Mouse (Mus musculus): ENCODE results near the gene Gins2. TPM values are rescaled to one million over a fixed set of nuclear protein-coding genes. Genes with fewer than 3 reads are reported as not detected.

Gins2 gene
- polyA plus RNA-seq, 2 experiments, result 37.5 to 63.4 TPM

DNA sequence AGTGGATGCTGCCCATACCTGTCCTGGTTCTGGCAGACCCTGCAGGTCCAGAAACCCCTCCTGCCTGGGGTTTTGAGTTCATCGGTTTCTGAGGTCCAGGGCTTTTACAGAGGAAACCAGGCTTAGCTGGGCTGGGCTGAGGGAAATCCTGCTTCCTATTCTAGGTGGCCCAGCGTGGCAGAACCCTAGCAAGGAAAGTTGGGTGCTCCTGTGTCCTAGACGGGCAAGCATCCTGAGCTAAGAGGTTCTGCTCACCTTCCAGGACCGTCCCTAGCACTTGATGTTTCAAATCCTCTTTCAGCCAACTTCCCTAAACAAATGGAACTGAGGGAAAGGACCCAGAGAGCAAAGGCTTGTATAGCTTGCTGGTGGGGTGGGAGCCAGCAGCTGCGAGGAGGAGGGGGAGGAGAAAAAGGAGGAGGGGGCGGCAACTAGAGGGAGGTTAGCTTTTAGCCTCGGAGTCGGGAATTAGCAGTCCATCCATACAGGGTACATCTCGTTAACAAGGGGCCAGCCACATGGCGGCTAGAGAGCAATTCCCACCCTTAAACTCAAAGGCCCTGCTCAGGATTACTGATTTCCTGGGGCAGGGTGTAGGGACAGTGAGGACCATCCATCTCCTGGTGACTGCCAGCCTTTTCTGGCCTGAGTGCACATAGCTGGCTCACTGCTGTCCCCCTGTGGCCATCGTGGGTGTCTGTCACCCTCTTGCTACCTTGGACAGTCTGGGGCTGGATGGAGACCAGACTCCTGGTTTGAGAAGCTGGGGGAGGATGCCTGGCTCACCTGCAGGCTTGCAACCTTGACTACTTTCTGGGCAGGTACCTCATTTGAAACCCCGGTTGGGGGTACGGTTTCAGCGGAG is 54.4 kb downstream of the Gins2 start:
- Histone ChIP-seq H3K27ac (no peak overlapping the region), H3K27me3 (ENCODE audit: control insufficient read depth, insufficient read depth, low read length) (no peaks in the 10 kb centered on the region), H3K4me2 (ENCODE audit: low read depth) (peak overlapping the region; percentile 93), H3K9ac (replicated peaks) (no peak overlapping the region; the same call in 1 of the 2 replicates), H3K4me3 (ENCODE audit: insufficient read depth in 1 of 2, low read depth in 2 of 2, low read length in 2 of 2) (peak overlapping the region in 1 of 2 experiments; percentile 88; a peak in 1 of 4 replicates), H3K4me1 (replicated peaks; ENCODE audit: control insufficient read depth in 2 of 2, insufficient read depth in 2 of 2, low read length in 1 of 2) (peaks cover 46% of the 10 kb centered on the region in 2 experiments), H3K9me3 (ENCODE audit: control insufficient read depth, low read length) (no peaks in the 10 kb centered on the region), H3K36me3 (replicated peaks; ENCODE audit: control insufficient read depth, insufficient read depth, low read depth) (peaks cover 3% of the 10 kb centered on the region)
- peak; percentile 42 for ATAC-seq (ENCODE audit: insufficient read depth)
- WGBS (ENCODE audit: insufficient replicate concordance), result 20% methylated on average over 14 of the region's 14 CpGs
- DNase-seq (ENCODE audit: low read depth in 3 of 3, low spot score in 3 of 3), result peak; percentile 74 to 81 (median 77)
- TF ChIP-seq CTCF (IDR thresholded peaks at IDR 0.05; ENCODE audit: low read depth), result peak; percentile 100
- TF ChIP-seq EP300 (IDR thresholded peaks at IDR 0.05; ENCODE audit: low read depth), result no peak

DNA sequence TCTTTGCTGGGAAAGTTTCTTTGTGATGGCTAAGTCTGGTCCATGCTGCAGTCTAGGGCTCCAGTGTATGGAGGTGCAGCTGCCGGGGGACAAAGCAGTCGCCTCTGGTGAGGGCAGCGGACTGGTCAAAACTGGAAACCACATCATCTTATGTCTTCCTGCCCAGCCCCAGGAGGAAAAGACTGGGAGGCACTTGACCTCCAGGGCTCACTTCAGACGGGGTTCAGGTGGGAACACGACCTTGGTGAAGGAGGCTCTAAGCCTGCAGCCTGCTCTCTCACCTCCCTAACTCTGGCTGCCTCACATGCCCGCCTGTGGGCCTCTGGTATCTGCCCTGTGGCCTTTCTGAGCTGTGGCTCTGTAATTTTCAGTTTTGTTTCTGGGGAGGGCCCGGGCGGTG is 55.0 kb downstream of the Gins2 start:
- no peak overlapping the region for H3K4me3 ChIP-seq (ENCODE audit: insufficient read depth in 1 of 2, low read depth in 2 of 2, low read length in 2 of 2)
- H3K27me3 ChIP-seq (ENCODE audit: control insufficient read depth, insufficient read depth, low read length), result no peaks in the 10 kb centered on the region
- no peak for ATAC-seq (ENCODE audit: insufficient read depth)
- DNase-seq (ENCODE audit: low read depth in 3 of 3, low spot score in 3 of 3), result no peak
- 36% methylated on average over 8 of the region's 8 CpGs for WGBS (ENCODE audit: insufficient replicate concordance)
- no peak overlapping the region for H3K9ac ChIP-seq (replicated peaks)
- peaks cover 3% of the 10 kb centered on the region for H3K36me3 ChIP-seq (replicated peaks; ENCODE audit: control insufficient read depth, insufficient read depth, low read depth)
- H3K4me1 ChIP-seq (replicated peaks; ENCODE audit: control insufficient read depth in 2 of 2, insufficient read depth in 2 of 2, low read length in 1 of 2), result peaks cover 40 to 41% of the 10 kb centered on the region in 2 experiments
- no peak for TF ChIP-seq EP300 (IDR thresholded peaks at IDR 0.05; ENCODE audit: low read depth)
- no peak for TF ChIP-seq CTCF (IDR thresholded peaks at IDR 0.05; ENCODE audit: low read depth)
- no peak overlapping the region for H3K4me2 ChIP-seq (ENCODE audit: low read depth)
- no peaks in the 10 kb centered on the region for H3K9me3 ChIP-seq (ENCODE audit: control insufficient read depth, low read length)
- H3K27ac ChIP-seq, result no peak overlapping the region

DNA sequence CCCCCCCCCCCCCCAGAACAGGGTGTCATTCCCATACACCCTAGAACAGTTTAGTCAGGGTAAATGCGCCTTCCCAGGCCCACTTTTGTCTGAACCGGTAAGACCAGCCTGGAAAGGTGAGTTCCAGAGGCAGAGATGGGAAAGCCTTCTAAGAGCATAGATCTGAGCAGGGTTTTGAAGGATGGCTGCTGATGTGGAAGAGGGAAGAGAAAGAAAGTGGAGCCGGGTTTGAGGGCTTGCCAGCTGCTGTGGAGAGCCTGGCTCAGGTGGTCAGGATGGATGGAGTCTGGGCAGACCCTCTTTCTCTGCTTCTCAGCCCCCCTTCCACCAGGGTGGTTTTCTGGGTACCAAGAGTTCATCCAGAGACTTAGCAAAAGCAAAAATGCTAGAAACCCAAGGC is 55.7 kb downstream of the Gins2 start:
- H3K36me3 ChIP-seq (replicated peaks; ENCODE audit: control insufficient read depth, insufficient read depth, low read depth), result peaks cover 3% of the 10 kb centered on the region
- peaks cover 38 to 39% of the 10 kb centered on the region in 2 experiments for H3K4me1 ChIP-seq (replicated peaks; ENCODE audit: control insufficient read depth in 2 of 2, insufficient read depth in 2 of 2, low read length in 1 of 2)
- H3K4me3 ChIP-seq (ENCODE audit: insufficient read depth in 1 of 2, low read depth in 2 of 2, low read length in 2 of 2), result no peak overlapping the region
- ATAC-seq (ENCODE audit: insufficient read depth) (no peak), DNase-seq (ENCODE audit: low read depth in 3 of 3, low spot score in 3 of 3) (no peak)
- no peaks in the 10 kb centered on the region for H3K9me3 ChIP-seq (ENCODE audit: control insufficient read depth, low read length)
- no peak overlapping the region for H3K27ac ChIP-seq
- WGBS (ENCODE audit: insufficient replicate concordance), result 56% methylated on average over 3 of the region's 3 CpGs
- TF ChIP-seq EP300 (IDR thresholded peaks at IDR 0.05; ENCODE audit: low read depth) (no peak), CTCF (IDR thresholded peaks at IDR 0.05; ENCODE audit: low read depth) (no peak)
- no peak overlapping the region for H3K9ac ChIP-seq (replicated peaks)
- H3K4me2 ChIP-seq (ENCODE audit: low read depth), result no peak overlapping the region
- no peaks in the 10 kb centered on the region for H3K27me3 ChIP-seq (ENCODE audit: control insufficient read depth, insufficient read depth, low read length)

DNA sequence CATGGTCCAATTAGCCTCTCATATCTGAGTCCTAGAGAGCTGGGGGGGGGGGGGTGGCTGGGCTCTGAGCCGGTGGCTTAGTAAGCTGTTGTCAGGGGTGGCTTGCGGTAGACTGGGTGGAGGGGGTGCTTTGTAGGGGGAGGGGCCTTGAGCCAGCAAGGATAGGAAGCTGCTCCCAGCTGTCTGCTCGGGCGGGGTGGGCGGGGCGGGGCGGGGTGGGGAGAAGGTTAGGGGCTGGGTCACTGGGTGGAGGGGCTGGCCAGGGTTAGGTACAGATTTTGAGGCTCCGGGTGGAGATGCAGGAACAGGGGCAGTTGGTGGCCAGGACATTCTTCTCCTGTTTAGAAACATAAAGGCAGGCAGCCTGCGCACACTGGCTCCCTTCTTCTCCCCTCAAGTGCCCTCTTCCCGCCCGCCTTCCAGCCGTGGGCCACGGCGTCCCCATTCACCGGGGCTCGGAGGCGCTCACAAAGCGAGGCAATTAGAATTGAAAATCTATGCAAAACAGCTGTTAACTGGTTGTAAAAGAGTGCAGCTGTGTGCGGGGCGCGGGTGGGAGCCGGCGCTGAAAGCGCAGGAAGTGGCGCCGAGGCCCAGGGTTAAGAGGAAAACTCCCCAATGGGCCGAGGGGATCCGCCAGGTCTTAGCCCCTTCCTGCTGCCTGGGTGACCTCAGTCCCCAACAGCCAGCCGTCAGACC is 56.4 kb downstream of the Gins2 start:
- 8% methylated on average over 29 of the region's 29 CpGs for WGBS (ENCODE audit: insufficient replicate concordance)
- no peaks in the 10 kb centered on the region for H3K9me3 ChIP-seq (ENCODE audit: control insufficient read depth, low read length)
- no peak overlapping the region; the same call in 1 of the 2 replicates for H3K9ac ChIP-seq (replicated peaks)
- TF ChIP-seq CTCF (IDR thresholded peaks at IDR 0.05; ENCODE audit: low read depth), result no peak
- TF ChIP-seq EP300 (IDR thresholded peaks at IDR 0.05; ENCODE audit: low read depth), result no peak
- ATAC-seq (ENCODE audit: insufficient read depth) (no peak), DNase-seq (ENCODE audit: low read depth in 3 of 3, low spot score in 3 of 3) (no peak)
- H3K27ac ChIP-seq, result no peak overlapping the region
- peak overlapping the region; percentile 44 for H3K4me2 ChIP-seq (ENCODE audit: low read depth)
- peaks cover 40 to 43% of the 10 kb centered on the region in 2 experiments for H3K4me1 ChIP-seq (replicated peaks; ENCODE audit: control insufficient read depth in 2 of 2, insufficient read depth in 2 of 2, low read length in 1 of 2)
- no peak overlapping the region for H3K4me3 ChIP-seq (ENCODE audit: insufficient read depth in 1 of 2, low read depth in 2 of 2, low read length in 2 of 2)
- H3K27me3 ChIP-seq (ENCODE audit: control insufficient read depth, insufficient read depth, low read length), result no peaks in the 10 kb centered on the region
- peaks cover 3% of the 10 kb centered on the region for H3K36me3 ChIP-seq (replicated peaks; ENCODE audit: control insufficient read depth, insufficient read depth, low read depth)

Measured in liver, embryonic 14.5 days (tissue).